Mouse (Mus musculus) forebrain, embryonic 16.5 days (tissue): ENCODE measurements around the gene Slc22a5. TPM values are rescaled to one million over a fixed set of nuclear protein-coding genes. Genes with fewer than 3 reads are reported as not detected.

ENCODE experiments used
- ATAC-seq: fragments of 200-750 bp; cut with Nextera tagmentation; 2 replicates; pipeline ENCODE4 v1.8.0; 2017; ENCODE audit warnings: mild to moderate bottlenecking, moderate library complexity
- H3K27ac ChIP-seq: fragments of 300-500 bp; sonication (generic); 2 replicates; pipeline ENCODE4 v1.5.1; 2014; ENCODE audit warnings: low read length, control low read depth
- H3K27me3 ChIP-seq: fragments of 300-500 bp; sonication (generic); replicated peaks from 2 replicates; pipeline ENCODE4 v1.6.1; 2014; ENCODE audit warnings: low read length; ENCODE audit not compliant: control insufficient read depth, insufficient read depth
- H3K36me3 ChIP-seq: fragments of 300-500 bp; sonication (generic); 2 replicates; pipeline ENCODE4 v1.6.1; 2014; ENCODE audit not compliant: control insufficient read depth, insufficient read depth
- H3K4me1 ChIP-seq: fragments of 300-500 bp; sonication (generic); replicated peaks from 2 replicates; pipeline ENCODE4 v1.6.1; 2014; ENCODE audit warnings: low read length; ENCODE audit not compliant: control insufficient read depth, insufficient read depth
- H3K4me2 ChIP-seq: fragments of 300-500 bp; sonication (generic); 2 replicates; pipeline ENCODE4 v1.6.1; 2014; ENCODE audit warnings: mild to moderate bottlenecking, low read length, control low read depth
- H3K4me3 ChIP-seq: fragments of 300-500 bp; sonication (generic); replicated peaks from 2 replicates; pipeline ENCODE4 v1.5.1; 2014; ENCODE audit warnings: mild to moderate bottlenecking, low read length, control low read depth
- H3K9ac ChIP-seq: fragments of 300-500 bp; sonication (generic); replicated peaks from 2 replicates; pipeline ENCODE4 v1.6.1; 2014; ENCODE audit warnings: low read depth, low read length, control low read depth
- H3K9me3 ChIP-seq: fragments of 300-500 bp; sonication (generic); 2 replicates; pipeline ENCODE4 v1.6.1; 2016; ENCODE audit warnings: low read length; ENCODE audit not compliant: control insufficient read depth
- WGBS: fragments of 180-500 bp; shearing (Covaris S2); extraction: QIAGEN DNeasy Blood & Tissue Kit; methylation state at CpG from one replicate; pipeline ENCODE4 v1.1.7; 2014; 5-methylcytosine and 5-hydroxymethylcytosine counted together
- polyA plus RNA-seq: library from polyadenylated mRNA; unstranded; fragments of >200 nt; fragmentation: Nextera tagmentation; extraction: Ambion mirVana; gene quantifications from 2 replicates; pipeline ENCODE4 v1.2.1, GENCODE M21; 2015

The Slc22a5 gene
- polyA plus RNA-seq, 1 experiment from 2014 or later: 12.0 TPM

GRCm38 (mm10) chr11:53849588-53850320 lies 41.7 kb downstream of the Slc22a5 start:
- Histone ChIP-seq H3K9me3 (no peaks in the 10 kb centered on the region), H3K4me2 (no peak overlapping the region), H3K27me3 (no peaks in the 10 kb centered on the region), H3K4me3 (no peak overlapping the region), H3K36me3 (no peaks in the 10 kb centered on the region), H3K9ac (no peak overlapping the region), H3K4me1 (no peaks in the 10 kb centered on the region), H3K27ac (no peak overlapping the region)
- ATAC-seq: peak; percentile 61
- 32% methylated on average over 9 of the region's 9 CpGs for WGBS

- no peak overlapping the region for H3K4me2 ChIP-seq
- ATAC-seq: no peak
- H3K4me3 ChIP-seq: no peak overlapping the region
- H3K9ac ChIP-seq: no peak overlapping the region
- no peaks in the 10 kb centered on the region for H3K4me1 ChIP-seq
- no peak overlapping the region for H3K27ac ChIP-seq
- 83% methylated on average over 6 of the region's 6 CpGs for WGBS
- no peaks in the 10 kb centered on the region for H3K27me3 ChIP-seq
- H3K9me3 ChIP-seq: no peaks in the 10 kb centered on the region
- H3K36me3 ChIP-seq: no peaks in the 10 kb centered on the region
Measured at GRCm38 (mm10) chr11:53845680-53846079, 45.8 kb downstream of the Slc22a5 start.

- Histone ChIP-seq H3K27me3 (no peaks in the 10 kb centered on the region), H3K4me1 (no peaks in the 10 kb centered on the region), H3K9ac (no peak overlapping the region), H3K36me3 (no peaks in the 10 kb centered on the region), H3K4me2 (no peak overlapping the region), H3K27ac (no peak overlapping the region), H3K4me3 (no peak overlapping the region), H3K9me3 (no peaks in the 10 kb centered on the region)
- 78% methylated on average over 10 of the region's 10 CpGs for WGBS
- no peak for ATAC-seq
Measured at GRCm38 (mm10) chr11:53843106-53843505, 48.4 kb downstream of the Slc22a5 start.

- Histone ChIP-seq H3K4me1 (no peaks in the 10 kb centered on the region), H3K4me2 (no peak overlapping the region), H3K4me3 (no peak overlapping the region), H3K9ac (no peak overlapping the region), H3K27me3 (no peaks in the 10 kb centered on the region), H3K9me3 (no peaks in the 10 kb centered on the region), H3K36me3 (no peaks in the 10 kb centered on the region), H3K27ac (no peak overlapping the region)
- 52% methylated on average over 4 of the region's 4 CpGs for WGBS
- no peak for ATAC-seq
Measured at GRCm38 (mm10) chr11:53842161-53842581, 49.3 kb downstream of the Slc22a5 start.

- no peak overlapping the region for H3K4me3 ChIP-seq
- H3K27ac ChIP-seq: no peak overlapping the region
- H3K36me3 ChIP-seq: no peaks in the 10 kb centered on the region
- H3K9me3 ChIP-seq: no peaks in the 10 kb centered on the region
- no peak for ATAC-seq
- H3K4me1 ChIP-seq: no peaks in the 10 kb centered on the region
- H3K27me3 ChIP-seq: no peaks in the 10 kb centered on the region
- WGBS: 83% methylated on average over 12 of the region's 12 CpGs
- H3K9ac ChIP-seq: no peak overlapping the region
- H3K4me2 ChIP-seq: no peak overlapping the region
Measured at GRCm38 (mm10) chr11:53841514-53841913, 49.9 kb downstream of the Slc22a5 start.

GRCm38 (mm10) chr11:53839663-53840642 lies 51.5 kb downstream of the Slc22a5 start:
- Histone ChIP-seq H3K27me3 (no peaks in the 10 kb centered on the region), H3K9ac (no peak overlapping the region), H3K4me2 (no peak overlapping the region), H3K4me1 (no peaks in the 10 kb centered on the region), H3K36me3 (no peaks in the 10 kb centered on the region), H3K9me3 (no peaks in the 10 kb centered on the region), H3K4me3 (no peak overlapping the region), H3K27ac (no peak overlapping the region)
- no peak for ATAC-seq
- WGBS: 64% methylated on average over 8 of the region's 8 CpGs

GRCm38 (mm10) chr11:53839147-53839546 lies 52.3 kb downstream of the Slc22a5 start:
- ATAC-seq: no peak
- Histone ChIP-seq H3K9me3 (no peaks in the 10 kb centered on the region), H3K9ac (no peak overlapping the region), H3K4me3 (no peak overlapping the region), H3K4me1 (no peaks in the 10 kb centered on the region), H3K4me2 (no peak overlapping the region), H3K27ac (no peak overlapping the region), H3K27me3 (no peaks in the 10 kb centered on the region), H3K36me3 (no peaks in the 10 kb centered on the region)
- 85% methylated on average over 6 of the region's 6 CpGs for WGBS

GRCm38 (mm10) chr11:53837731-53838130 lies 53.7 kb downstream of the Slc22a5 start:
- H3K36me3 ChIP-seq: no peaks in the 10 kb centered on the region
- no peak overlapping the region for H3K27ac ChIP-seq
- H3K9me3 ChIP-seq: no peaks in the 10 kb centered on the region
- H3K4me1 ChIP-seq: no peaks in the 10 kb centered on the region
- no peak for ATAC-seq
- no peak overlapping the region for H3K4me3 ChIP-seq
- H3K4me2 ChIP-seq: no peak overlapping the region
- H3K9ac ChIP-seq: no peak overlapping the region
- H3K27me3 ChIP-seq: no peaks in the 10 kb centered on the region
- 92% methylated on average over 5 of the region's 5 CpGs for WGBS

- H3K27me3 ChIP-seq: no peaks in the 10 kb centered on the region
- H3K36me3 ChIP-seq: no peaks in the 10 kb centered on the region
- H3K4me3 ChIP-seq: no peak overlapping the region
- H3K9ac ChIP-seq: no peak overlapping the region
- no peak overlapping the region for H3K27ac ChIP-seq
- H3K9me3 ChIP-seq: no peaks in the 10 kb centered on the region
- no peak overlapping the region for H3K4me2 ChIP-seq
- 88% methylated on average over 4 of the region's 4 CpGs for WGBS
- H3K4me1 ChIP-seq: no peaks in the 10 kb centered on the region
- no peak for ATAC-seq
Measured at GRCm38 (mm10) chr11:53835379-53836010, 56.0 kb downstream of the Slc22a5 start.
